Mouse (Mus musculus): ENCODE results near the gene Ugcg. TPM values are rescaled to one million over a fixed set of nuclear protein-coding genes. Genes with fewer than 3 reads are reported as not detected.

Ugcg gene
- polyA plus RNA-seq (2015; fragmentation: Illumina TruSeq; extraction: RNeasy Lipid Tissue Mini Kit (QIAGEN cat#74804); ENCODE audit: insufficient read depth, low read depth, low replicate concordance) = 4.0 TPM

DNA sequence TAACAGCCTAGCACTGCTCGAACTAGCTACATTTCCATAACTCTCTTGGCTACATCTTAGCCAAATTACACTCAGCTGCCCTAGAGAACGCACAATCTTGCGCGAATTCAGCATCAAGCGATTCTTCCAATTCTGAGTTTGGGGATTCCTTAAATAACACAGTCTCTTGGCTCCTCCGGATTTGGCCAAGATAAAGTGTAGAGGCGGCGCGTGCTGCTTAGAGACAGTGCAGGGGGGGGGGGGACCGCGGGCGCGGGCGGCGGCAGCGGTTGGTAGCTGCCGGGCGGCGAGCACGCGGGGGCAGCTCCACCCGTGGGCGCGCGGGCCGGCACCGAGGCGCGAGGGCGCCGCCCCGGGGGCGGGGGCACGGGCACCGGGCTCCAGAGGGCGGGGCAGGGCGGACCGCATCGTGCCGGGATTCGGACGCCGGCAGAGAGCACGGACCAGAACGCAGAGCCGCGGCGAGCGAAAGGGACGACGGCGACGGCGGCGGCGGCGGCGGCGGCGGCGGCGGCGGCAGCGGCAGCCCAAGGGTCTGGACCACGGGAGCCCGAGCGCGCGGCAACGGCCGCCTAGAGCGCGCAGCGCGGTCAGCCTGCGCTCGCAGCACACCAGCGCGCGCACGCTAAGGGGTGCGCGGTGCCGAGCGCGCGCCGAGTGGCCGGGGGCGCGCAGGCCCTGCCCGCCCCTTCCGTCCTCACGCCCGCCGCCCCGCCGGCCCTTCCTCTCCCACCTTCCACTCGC, at the start of gene Ugcg:
Gene Ugcg (plus strand): TSS at position 456 of the 744 bp plus-strand sequence.

Other genes starting within 250 kb of the Ugcg start
- 0.66 TPM for gene Zkscan16, start 245.6 kb upstream of the Ugcg start, polyA plus RNA-seq (2015; fragmentation: Illumina TruSeq; extraction: RNeasy Lipid Tissue Mini Kit (QIAGEN cat#74804); ENCODE audit: insufficient read depth, low read depth, low replicate concordance)
- 2.6 TPM for gene Ptgr1, start 202.1 kb upstream of the Ugcg start, polyA plus RNA-seq (2015; fragmentation: Illumina TruSeq; extraction: RNeasy Lipid Tissue Mini Kit (QIAGEN cat#74804); ENCODE audit: insufficient read depth, low read depth, low replicate concordance)
- 2.2 TPM for gene Dnajc25, start 194.2 kb upstream of the Ugcg start, polyA plus RNA-seq (2015; fragmentation: Illumina TruSeq; extraction: RNeasy Lipid Tissue Mini Kit (QIAGEN cat#74804); ENCODE audit: insufficient read depth, low read depth, low replicate concordance)
- gene Gm20503, start 186.0 kb upstream of the Ugcg start, polyA plus RNA-seq (2015; fragmentation: Illumina TruSeq; extraction: RNeasy Lipid Tissue Mini Kit (QIAGEN cat#74804); ENCODE audit: insufficient read depth, low read depth, low replicate concordance) = not detected
- gene Gng10, start 154.2 kb upstream of the Ugcg start, polyA plus RNA-seq (2015; fragmentation: Illumina TruSeq; extraction: RNeasy Lipid Tissue Mini Kit (QIAGEN cat#74804); ENCODE audit: insufficient read depth, low read depth, low replicate concordance) = 7.0 TPM
- not detected for gene AI481877, start 50.3 kb upstream of the Ugcg start, polyA plus RNA-seq (2015; fragmentation: Illumina TruSeq; extraction: RNeasy Lipid Tissue Mini Kit (QIAGEN cat#74804); ENCODE audit: insufficient read depth, low read depth, low replicate concordance)
- 1.9 TPM for gene Susd1, start 249.4 kb downstream of the Ugcg start, polyA plus RNA-seq (2015; fragmentation: Illumina TruSeq; extraction: RNeasy Lipid Tissue Mini Kit (QIAGEN cat#74804); ENCODE audit: insufficient read depth, low read depth, low replicate concordance)

All from pancreas, adult 10 weeks (tissue).